Mouse (Mus musculus) mature B cell (primary cell): ENCODE results near the gene Filip1l.

ENCODE experiments used
- in situ Hi-C: fragments of 300-500 bp; cut with MboI; formaldehyde crosslinking; loops from 2 replicates; pipeline ENCODE4 v1.14.3; 2019

The Filip1l gene

DNA sequence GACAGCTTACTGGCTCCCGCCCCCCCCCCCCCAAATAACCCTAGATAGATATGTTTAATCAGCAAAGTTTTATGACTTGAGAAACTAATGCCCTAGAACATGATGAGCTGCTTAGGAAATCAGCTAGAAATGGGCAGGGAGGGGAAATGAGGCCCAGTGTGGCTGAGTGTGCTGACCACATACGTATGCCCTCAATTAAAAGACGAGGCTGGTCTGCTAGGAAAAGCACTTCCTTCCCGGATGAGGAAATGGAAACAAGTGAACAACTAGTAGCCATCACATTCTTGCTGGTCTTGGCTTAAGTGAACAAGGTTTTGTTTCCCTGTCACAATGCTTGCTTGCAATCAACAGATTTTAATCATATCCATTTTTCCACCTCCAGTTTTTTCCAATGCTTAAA, 177.7 kb downstream of the Filip1l start:
- in situ Hi-C loops: no loop called here

GRCm38 (mm10) chr16:57532081-57532493, 179.2 kb downstream of the Filip1l start:
- in situ Hi-C loops: no loop called here

DNA sequence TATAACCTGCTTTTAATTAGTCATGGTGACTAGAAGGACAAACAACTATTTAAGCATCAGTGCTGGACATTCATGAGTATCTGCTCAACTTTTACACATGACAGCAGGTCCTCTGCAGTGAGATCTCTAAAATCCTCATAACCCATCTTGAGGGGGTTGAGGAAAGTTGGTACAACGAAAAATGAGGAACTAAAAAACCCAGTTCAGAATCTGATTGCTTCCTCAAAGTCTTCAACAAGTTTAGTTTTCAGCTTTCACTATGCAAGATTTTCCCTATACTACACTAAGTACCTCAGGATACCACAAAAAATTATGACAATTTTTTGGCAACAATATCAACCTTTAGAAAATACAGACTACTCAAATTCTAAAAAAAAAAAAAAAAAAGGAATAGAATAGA, 181.5 kb downstream of the Filip1l start:
- in situ Hi-C loops: no loop called here

DNA sequence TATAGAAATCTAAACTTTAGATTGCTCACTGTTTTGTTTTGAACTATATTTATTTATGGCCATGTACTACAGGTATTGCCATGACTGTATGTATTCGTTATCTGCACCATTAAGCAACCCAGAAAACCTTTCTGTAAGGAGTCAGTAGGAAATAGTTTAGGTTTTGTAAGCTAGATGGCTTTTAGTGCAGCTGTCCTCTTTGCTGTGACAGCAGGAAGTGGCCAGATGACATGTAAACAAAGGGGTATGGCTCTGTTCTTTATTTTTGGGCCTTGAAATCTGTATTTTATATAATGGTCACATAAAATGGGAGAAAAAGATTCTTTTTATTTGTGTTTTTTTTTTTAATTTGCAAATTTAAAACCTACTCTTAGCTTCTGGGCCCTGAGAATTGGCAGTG, 181.9 kb downstream of the Filip1l start:
- in situ Hi-C loops: no loop called here

DNA sequence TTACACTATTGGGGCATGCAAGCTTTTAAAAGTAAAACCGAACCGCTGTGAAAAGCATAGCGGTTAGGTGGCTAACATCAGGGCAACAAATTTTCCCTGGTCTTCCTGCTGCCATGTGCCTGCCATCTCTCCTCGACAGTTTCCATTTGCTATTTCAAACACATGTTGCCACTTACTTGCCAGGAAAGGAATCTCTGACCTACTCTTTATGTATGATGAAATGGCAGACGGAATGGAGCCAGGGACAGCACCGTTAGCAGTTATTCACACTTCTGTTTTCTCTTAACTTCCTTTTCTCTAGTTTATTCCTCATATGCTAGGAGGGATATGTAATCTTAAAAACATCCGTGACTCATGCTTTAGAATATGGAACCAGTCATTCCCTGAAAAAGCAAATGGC, 183.6 kb downstream of the Filip1l start:
- in situ Hi-C loops: no loop called here

DNA sequence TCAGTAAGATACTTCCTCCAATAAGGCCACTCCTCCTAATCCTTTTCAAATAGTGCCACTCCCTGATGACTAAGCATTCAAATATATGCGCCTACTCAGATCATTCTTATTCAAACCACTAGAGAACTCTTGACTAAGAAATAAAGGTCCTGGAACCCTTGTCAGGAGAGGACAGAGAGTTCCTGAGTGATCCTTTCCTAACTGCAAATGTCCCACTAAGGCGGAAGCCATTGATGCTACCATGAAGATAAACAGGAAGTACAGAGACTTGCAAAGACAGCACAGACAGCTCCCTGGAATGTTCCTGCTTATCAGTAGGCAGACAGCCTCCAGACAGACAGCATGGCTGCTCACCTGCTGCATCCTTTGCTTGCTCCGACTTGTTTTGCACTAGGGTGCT, 190.3 kb downstream of the Filip1l start:
- in situ Hi-C loops: no loop called here

DNA sequence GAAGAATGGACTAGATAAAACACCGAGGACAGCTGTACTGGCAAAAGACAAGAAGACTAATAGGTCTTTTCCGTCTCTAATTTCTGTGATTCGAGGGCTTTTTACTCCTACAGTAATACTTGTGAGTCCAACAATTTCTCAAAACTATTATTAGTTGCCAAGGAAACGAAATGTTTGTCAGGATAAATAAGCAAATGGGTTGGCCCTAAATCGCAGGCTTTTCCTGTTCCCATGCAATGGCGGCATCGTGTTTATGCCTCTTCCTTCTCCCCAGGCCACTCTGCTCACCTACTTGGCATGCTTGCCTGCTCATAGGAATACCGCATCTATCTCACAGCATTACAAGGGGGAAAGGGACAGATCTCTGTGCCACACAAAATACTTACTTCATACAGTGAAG, 191.5 kb downstream of the Filip1l start:
- in situ Hi-C loops: no loop called here

GRCm38 (mm10) chr16:57546355-57546754, 193.5 kb downstream of the Filip1l start:
- in situ Hi-C loops: no loop called here

- in situ Hi-C loops: no loop called here
These were observed 195.7 kb downstream of the Filip1l start for GRCm38 (mm10) chr16:57548608-57549007.

DNA sequence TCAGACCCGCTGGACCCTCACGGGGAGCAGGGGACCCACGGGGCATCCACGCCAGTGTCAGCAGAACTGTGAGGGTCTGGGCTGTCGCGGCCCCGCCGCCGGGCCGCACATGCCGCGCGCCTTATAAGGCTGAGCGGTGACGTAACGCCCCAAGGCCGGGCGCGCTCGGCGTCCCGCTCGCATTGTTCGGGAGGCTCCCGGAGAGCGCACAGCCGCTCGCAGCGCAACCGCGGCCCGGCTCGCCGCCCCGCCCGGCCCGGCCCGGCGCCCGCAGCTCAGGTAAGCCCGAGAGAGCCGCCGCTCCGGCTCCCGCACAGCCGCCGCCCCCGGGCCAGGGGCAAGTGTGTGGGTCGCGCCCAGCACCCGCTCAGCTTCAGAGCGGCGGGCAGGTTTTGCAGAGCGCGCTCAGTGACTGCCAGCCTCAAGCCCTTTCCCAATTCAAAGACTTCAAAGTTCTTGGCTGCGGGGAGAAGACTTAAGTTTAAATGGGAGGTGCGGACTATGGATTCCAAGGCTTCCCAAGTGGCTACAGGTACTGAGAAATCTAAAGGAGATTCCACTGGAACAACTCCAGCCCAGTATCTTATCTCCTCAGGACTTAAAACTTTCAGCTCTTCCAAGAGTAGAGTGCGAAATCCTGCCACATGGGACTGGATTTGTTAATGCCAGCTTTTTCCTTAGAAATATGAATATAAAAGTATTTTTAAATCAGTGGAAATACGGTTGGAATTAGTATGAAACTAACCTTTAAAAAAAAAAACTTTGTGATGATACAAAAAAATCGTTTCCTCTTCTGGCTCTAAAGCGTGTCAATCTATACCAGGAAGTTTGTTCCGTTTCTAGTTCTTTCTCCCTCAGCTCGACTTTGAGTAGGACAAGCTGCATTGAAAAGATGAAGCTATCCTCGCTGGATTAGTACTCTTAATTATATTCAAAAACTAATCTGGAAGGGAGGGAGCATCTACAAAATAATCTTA, 196.5 kb downstream of the Filip1l start:
- in situ Hi-C loops: no loop called here

DNA sequence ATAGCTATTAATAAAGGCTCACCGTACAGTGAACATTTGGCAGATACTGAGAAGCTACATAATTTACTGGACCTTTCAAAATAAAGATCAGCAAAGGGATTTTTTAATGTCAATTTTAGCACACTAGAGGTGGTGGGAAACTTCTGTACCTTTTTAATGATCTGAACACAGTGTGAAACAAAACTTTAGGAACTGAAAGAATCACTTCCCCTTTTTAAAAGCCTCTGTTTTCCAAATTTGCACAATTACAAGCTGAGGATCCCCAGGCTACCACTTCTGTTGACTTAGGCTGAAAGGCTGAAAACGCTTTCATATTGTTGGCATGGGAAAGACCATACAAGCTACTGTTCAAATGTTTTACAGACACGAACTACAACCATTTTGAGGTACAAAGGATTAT, 197.2 kb downstream of the Filip1l start:
- in situ Hi-C loops: no loop called here

DNA sequence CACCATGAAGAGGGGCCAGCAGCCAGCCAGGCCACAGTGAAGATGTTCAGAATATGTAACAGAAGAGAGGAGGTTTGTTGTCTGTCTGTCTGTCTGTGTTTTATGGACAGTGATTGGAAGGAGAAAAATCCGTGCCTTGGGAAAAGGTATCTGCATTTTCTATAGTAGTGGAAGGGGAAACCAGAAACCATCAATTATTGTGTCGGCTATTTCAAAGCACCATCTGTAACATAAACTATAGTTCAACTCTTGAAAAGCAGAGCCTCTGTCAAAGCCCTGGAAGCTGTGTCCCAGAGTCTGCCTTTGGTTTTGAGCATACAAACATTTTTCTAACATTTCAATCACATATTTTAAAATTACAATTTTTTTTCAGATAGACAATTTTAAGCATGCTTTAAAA, 197.9 kb downstream of the Filip1l start:
- in situ Hi-C loops: no loop called here

DNA sequence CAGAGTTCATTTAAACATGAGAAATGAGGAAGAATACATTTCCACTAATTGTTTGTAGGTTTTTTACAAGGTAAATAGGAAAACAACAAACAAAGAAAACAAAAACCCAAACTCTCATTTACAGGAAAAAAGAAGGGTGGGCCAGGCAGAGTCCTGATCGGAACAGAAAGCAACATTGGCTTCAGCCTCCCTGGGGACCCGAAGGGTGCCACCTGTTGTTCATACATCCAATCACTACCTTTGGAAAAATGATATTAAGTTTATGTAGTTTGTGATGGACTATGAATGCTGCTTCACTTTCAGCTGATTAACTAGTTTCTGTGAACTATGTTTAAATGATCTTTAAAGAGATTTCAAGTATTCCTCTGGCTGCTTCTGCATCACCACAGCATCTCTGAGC, 198.7 kb downstream of the Filip1l start:
- in situ Hi-C loops: no loop called here

DNA sequence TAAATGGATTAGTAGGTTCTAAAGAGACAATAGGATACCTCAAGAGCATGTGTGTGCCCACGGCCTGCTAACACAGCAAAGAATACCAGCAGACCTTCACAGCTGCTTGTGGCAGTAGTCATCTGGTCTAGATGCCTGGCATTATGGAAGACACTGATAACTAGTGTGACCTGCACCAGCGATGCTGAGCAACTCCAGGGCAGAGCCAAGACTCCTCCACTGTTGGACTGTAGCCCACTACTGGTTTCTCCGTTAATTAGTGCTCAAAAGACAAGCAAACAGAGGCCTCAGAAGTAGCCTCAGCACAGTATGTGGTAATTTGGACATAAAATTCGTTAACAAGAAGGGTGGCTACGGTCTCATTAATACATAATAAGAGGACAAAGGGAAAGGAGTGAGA, 199.8 kb downstream of the Filip1l start:
- in situ Hi-C loops: no loop called here

DNA sequence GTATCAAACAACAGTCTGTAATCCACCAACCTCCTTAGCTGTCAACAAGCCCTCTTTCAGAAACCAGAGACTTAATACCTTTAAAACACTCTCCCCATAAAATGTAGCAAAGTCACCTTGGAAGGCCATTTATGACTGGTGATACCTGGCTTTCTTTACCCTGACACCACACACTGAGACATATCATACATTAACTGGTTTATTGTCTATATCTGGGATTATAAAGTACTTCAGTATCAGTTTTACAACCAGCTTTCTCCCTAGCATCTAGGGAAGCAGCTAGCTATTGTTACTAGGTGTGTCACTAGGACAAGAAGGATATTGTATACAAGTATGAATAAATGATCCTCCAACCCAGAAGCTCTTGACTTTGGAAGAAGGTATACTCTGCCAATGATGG, 200.3 kb downstream of the Filip1l start:
- in situ Hi-C loops: no loop called here

DNA sequence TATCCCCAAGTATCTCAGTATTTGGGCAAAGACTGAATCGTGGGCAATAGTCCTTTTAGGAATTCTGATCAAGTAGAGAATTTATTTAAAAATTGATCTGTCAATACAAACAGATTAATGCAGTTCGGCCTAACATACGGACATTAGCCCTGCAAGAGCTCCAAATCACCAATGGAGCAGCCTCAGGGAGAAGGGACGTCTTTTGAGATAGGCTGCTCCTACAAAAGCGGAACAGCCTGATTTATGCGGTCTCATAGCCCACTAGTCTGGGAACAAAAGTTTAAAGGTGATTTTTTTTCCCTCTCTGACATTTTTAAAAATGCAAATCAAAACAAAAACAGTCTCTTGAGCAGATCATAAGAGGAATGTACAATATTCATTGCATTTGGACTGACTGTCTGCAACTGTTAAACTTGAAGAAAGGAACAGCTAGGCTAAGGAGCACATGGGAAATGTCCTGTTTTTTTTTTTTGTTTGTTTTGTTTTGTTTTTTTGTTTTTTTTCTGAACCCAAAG, 202.1 kb downstream of the Filip1l start:
- in situ Hi-C loops: no loop called here

- in situ Hi-C loops: no loop called here
These were observed 202.8 kb downstream of the Filip1l start for GRCm38 (mm10) chr16:57555667-57556066.

GRCm38 (mm10) chr16:57556244-57556643, 203.4 kb downstream of the Filip1l start:
- in situ Hi-C loops: no loop called here

DNA sequence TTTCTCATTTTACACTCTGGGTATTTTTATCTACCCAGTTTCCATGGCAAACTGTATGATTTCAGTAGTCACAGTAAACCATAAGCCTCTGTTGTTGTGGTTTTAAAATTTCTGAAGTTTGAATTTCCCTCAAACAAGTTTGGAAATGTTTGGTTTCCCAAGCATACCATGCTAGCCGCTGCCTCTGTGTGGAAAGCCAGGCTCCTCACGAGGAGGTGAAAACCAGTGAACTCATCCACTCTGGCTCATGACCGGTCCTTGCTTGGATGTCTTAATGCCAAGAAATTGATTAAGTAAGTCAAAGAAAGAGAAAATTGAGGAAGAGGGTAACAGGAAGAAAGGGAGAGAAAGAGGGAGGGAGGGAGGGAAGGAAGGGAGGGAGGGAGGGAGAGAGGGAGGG, 205.4 kb downstream of the Filip1l start:
- in situ Hi-C loops: no loop called here

GRCm38 (mm10) chr16:57560185-57560584, 207.3 kb downstream of the Filip1l start:
- in situ Hi-C loops: no loop called here

GRCm38 (mm10) chr16:57563453-57563852, 210.6 kb downstream of the Filip1l start:
- in situ Hi-C loops: no loop called here

- in situ Hi-C loops: no loop called here
These were observed 211.9 kb downstream of the Filip1l start for GRCm38 (mm10) chr16:57564807-57565206.

GRCm38 (mm10) chr16:57566215-57566614, 213.3 kb downstream of the Filip1l start:
- in situ Hi-C loops: no loop called here
